Mouse (Mus musculus): ENCODE measurements at regions not wholly inside any gene's neighbourhood (a gene's known extent, or its start where the extent isn't known, plus 50 kb on each side); places are given as distances from the start of the nearest gene placed in this dataset.

DNA sequence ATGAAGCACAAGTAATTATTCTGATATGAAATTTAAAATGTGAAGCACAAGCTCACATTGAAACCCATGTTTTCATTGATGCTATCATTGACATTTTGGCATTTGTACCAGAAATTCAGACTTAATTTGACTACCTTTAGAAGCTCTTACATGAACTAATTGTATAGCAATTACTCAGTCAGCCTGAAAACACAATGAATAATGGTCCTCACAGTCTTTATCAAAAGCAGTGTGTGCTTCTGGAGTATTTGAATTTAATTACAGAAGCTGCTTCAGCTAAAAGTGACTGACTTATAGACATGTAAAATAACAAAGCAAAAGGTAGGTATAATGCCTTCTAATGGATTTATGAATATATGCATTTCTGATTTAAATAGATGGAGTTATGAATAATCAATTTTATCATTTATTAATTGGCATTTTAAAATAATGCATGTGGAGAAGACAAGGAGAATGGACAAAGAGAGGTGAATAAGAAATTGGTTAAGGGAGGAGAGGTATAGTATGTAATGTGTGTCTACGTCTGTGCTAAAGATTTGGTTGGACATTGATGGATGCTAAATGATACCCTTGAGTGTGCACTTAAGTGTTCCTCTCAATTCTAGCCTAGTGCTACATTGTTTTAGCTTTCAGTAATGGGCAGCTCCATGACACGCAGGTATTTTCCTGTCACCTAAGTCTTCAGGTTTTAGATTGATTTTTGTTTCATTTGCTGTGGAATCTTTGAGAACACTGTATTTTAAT lies 803.2 kb upstream of the Frg1 start:
- Histone ChIP-seq H3K4me1 (replicated peaks) (no peaks in the 10 kb centered on the region), H3K4me3 (replicated peaks) (no peak overlapping the region), H3K9me3 (no peaks in the 10 kb centered on the region), H3K9ac (replicated peaks) (no peak overlapping the region), H3K4me2 (replicated peaks) (no peak overlapping the region), H3K27ac (no peak overlapping the region), H3K27me3 (no peaks in the 10 kb centered on the region), H3K36me3 (no peaks in the 10 kb centered on the region)
- ATAC-seq: no peak
- WGBS: 80% methylated on average over 2 of the region's 2 CpGs

DNA sequence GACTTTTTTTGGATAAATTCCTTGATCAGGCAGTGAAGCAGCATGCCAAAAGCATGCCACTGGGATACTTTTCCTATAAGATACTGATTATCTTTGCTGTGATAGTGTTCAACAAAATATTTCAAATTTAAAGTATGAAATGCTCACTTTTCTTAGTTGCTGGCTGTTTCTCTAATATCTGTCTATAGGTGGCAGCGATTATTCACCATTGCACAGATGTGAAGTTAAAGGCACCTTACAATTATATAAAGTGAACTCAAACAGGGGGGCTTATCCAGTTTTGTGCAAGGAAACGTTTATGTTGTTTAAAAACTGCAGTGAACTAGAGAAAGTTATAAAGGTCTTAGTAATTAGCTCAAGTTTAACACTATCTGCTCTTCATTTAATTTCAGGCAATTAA lies 794.1 kb upstream of the Frg1 start:
- no peak overlapping the region for H3K27ac ChIP-seq
- no peaks in the 10 kb centered on the region for H3K9me3 ChIP-seq
- 55% methylated on average over 2 of the region's 2 CpGs for WGBS
- H3K4me3 ChIP-seq (replicated peaks): no peak overlapping the region
- no peak overlapping the region for H3K9ac ChIP-seq (replicated peaks)
- H3K36me3 ChIP-seq: no peaks in the 10 kb centered on the region
- no peak for ATAC-seq
- no peaks in the 10 kb centered on the region for H3K4me1 ChIP-seq (replicated peaks)
- H3K27me3 ChIP-seq: no peaks in the 10 kb centered on the region
- no peak overlapping the region for H3K4me2 ChIP-seq (replicated peaks)

DNA sequence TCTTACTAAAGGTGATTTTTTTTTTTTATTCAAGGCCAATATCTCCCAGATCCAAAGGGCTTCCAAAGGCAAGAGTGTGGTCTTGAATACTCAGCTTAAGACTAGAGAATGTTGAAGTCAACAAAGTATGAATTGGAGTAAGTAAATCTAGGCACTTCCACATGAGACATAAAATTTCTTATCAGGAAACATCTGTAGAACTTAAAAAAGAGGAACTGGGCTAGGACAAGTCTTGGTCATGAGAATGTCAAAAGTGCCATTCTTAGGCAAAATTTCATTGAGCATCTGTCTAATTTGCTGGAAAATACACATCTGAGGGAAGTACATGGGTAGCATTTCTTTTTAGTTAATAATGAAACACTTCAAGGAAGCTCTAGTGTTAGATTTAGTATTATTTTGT lies 793.1 kb upstream of the Frg1 start:
- Histone ChIP-seq H3K27me3 (no peaks in the 10 kb centered on the region), H3K27ac (no peak overlapping the region), H3K4me3 (replicated peaks) (no peak overlapping the region), H3K9me3 (no peaks in the 10 kb centered on the region), H3K9ac (replicated peaks) (no peak overlapping the region), H3K4me1 (replicated peaks) (no peaks in the 10 kb centered on the region), H3K36me3 (no peaks in the 10 kb centered on the region), H3K4me2 (replicated peaks) (no peak overlapping the region)
- ATAC-seq: no peak

DNA sequence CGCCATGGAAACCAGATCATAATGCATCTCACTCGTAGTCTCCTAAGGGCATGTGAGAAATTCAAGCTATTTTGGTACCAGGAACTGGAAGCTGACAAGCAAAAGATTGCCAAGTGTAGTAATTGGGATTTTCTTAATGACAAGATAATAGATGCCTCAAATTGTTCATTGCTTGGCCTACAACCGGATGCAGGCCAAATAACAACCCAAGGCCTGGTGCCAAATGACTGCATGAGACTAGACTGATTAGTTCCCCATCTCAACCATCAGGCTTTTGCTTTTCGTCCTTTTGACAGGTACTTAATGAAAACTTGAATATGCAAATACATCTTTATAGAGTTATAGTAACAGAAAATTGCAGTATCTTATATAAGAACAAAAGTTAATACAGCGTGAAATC lies 780.4 kb upstream of the Frg1 start:
- ATAC-seq: no peak
- Histone ChIP-seq H3K36me3 (no peaks in the 10 kb centered on the region), H3K9ac (replicated peaks) (no peak overlapping the region), H3K4me2 (replicated peaks) (no peak overlapping the region), H3K9me3 (no peaks in the 10 kb centered on the region), H3K27ac (no peak overlapping the region), H3K4me1 (replicated peaks) (no peaks in the 10 kb centered on the region), H3K27me3 (no peaks in the 10 kb centered on the region), H3K4me3 (replicated peaks) (no peak overlapping the region)
- WGBS: 80% methylated on average over 5 of the region's 5 CpGs

DNA sequence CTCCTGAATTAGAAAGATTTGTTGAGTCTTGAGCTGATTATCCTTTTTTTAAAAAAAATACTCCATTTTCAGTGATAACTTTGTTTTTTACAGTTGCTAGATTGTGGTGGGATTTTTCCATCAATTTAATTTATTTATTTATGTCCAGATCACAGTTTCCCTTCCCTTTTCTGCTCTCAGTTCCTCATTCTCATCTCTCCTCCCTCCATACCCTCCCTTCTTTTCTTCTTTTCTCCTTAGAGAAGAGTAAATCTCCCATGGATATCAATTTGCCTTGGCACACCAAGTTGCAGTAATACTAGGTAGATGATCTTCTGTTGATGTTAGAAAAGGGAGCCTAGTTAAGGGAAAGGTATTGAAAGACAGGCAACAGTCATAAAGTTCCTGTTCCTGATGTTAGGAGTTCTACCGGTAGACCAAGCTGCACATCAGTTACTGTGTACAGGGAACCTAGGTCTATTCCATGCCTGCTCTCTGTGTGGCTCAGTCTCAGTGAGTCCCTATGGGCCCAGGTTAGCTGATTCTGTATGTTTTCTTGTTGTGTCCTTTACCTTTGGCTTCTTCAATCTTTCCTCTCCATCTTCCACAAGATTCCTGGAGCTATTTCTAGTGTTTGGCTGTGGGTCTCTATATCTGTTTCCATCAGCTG lies 777.2 kb upstream of the Frg1 start:
- Histone ChIP-seq H3K27me3 (no peaks in the 10 kb centered on the region), H3K9ac (replicated peaks) (no peak overlapping the region), H3K36me3 (no peaks in the 10 kb centered on the region), H3K27ac (no peak overlapping the region), H3K9me3 (no peaks in the 10 kb centered on the region), H3K4me1 (replicated peaks) (no peaks in the 10 kb centered on the region), H3K4me2 (replicated peaks) (no peak overlapping the region), H3K4me3 (replicated peaks) (no peak overlapping the region)
- ATAC-seq: no peak
- 97% methylated on average over 1 of the region's 1 CpGs for WGBS

DNA sequence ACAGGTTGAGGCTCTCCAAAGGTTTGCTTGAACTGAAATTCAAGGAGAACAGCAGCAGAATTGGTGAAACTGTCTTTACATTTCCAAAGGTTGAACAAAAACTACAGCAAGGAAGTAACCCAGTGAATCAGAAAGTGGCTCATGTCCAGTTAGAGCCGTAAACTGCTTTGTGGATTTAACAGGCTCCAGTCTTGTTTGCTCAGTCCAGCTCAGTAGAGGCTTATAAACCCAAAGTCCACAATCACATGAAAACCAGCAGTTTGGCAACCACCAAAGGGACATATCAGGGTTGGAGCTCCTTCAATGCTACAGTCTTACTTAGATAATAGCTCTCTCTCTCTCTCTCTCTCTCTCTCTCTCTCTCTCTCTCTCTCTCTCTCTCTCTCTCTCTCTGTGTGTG lies 770.2 kb upstream of the Frg1 start:
- H3K36me3 ChIP-seq: no peaks in the 10 kb centered on the region
- no peak overlapping the region for H3K4me3 ChIP-seq (replicated peaks)
- no peaks in the 10 kb centered on the region for H3K27me3 ChIP-seq
- H3K9ac ChIP-seq (replicated peaks): no peak overlapping the region
- no peaks in the 10 kb centered on the region for H3K4me1 ChIP-seq (replicated peaks)
- WGBS: 87% methylated on average over 1 of the region's 1 CpGs
- ATAC-seq: no peak
- no peak overlapping the region for H3K27ac ChIP-seq
- H3K4me2 ChIP-seq (replicated peaks): no peak overlapping the region
- H3K9me3 ChIP-seq: no peaks in the 10 kb centered on the region

DNA sequence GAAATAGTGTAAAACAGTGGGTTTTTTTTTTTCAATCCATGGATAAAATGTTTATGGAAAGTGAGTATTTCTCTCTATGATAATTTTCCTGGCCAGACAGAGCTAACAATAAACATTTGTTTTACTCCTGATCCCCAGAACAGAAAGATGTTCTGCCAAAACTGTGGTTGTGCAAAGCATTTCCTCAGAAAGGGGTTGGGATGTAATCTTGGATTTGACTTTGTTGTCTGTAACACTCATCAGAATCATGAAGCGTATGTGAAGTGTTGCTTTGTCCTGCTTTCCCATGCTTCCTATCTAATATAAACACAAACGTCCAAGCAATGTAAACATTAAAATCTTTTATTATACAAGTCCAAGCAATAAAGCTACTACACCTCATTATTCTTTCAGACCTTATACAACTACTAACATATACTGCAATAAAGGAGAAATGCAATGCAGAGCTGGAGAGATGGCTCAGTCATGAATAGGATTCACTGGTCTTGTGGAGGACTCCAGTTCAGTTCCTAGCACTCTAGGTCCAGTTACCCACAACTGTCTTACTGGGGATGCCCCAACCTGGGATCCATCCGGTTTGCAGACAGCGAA lies 766.5 kb upstream of the Frg1 start:
- Histone ChIP-seq H3K9ac (replicated peaks) (no peak overlapping the region), H3K36me3 (no peaks in the 10 kb centered on the region), H3K4me3 (replicated peaks) (no peak overlapping the region), H3K4me1 (replicated peaks) (no peaks in the 10 kb centered on the region), H3K9me3 (no peaks in the 10 kb centered on the region), H3K27ac (no peak overlapping the region), H3K4me2 (replicated peaks) (no peak overlapping the region), H3K27me3 (no peaks in the 10 kb centered on the region)
- 90% methylated on average over 4 of the region's 4 CpGs for WGBS
- ATAC-seq: no peak

DNA sequence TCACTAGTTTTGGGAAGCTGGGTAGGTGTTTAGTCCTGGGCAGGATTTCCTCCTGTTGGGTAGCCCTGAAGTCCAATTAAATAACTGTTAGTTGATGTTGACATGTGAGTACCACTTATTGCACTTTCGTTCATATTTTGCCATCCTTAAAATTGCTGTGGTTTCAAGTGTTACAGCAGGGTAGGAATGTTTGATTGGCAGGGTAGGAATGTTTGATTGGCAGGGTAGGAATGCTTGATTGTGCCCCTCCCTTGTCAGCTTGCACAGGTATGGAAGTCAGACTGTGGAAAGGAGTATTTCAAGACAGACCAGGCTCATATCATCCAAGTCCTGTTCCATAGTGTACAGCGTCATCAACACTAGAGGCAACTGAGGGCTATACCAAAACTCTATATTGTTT lies 745.6 kb upstream of the Frg1 start:
- Histone ChIP-seq H3K9me3 (no peaks in the 10 kb centered on the region), H3K4me1 (replicated peaks) (no peaks in the 10 kb centered on the region), H3K27me3 (no peaks in the 10 kb centered on the region), H3K9ac (replicated peaks) (no peak overlapping the region), H3K36me3 (no peaks in the 10 kb centered on the region), H3K4me2 (replicated peaks) (no peak overlapping the region), H3K4me3 (replicated peaks) (no peak overlapping the region), H3K27ac (no peak overlapping the region)
- no peak for ATAC-seq
- 88% methylated on average over 2 of the region's 2 CpGs for WGBS

DNA sequence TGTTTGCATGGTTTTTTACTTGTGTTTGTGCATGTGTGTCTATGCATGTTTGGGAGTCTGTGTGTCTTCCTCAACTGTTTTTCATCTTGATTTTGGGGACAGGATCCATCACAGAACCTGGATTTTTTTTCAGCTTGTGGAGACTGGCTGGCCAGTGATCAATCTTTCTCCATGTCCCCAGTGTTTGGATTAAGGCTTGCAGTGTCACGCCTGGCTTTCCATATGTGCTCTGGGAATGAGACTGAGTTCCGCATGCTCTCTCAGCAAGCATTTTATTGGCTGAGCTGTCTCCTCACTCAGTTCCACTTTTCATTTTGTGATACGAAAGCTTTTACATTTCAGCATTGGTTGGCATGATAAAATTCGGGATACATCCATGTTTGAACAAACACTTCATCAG lies 740.1 kb upstream of the Frg1 start:
- Histone ChIP-seq H3K4me2 (replicated peaks) (no peak overlapping the region), H3K4me1 (replicated peaks) (no peaks in the 10 kb centered on the region), H3K9ac (replicated peaks) (no peak overlapping the region), H3K4me3 (replicated peaks) (no peak overlapping the region), H3K9me3 (no peaks in the 10 kb centered on the region), H3K27me3 (no peaks in the 10 kb centered on the region), H3K36me3 (no peaks in the 10 kb centered on the region), H3K27ac (no peak overlapping the region)
- 83% methylated on average over 4 of the region's 4 CpGs for WGBS
- ATAC-seq: no peak

DNA sequence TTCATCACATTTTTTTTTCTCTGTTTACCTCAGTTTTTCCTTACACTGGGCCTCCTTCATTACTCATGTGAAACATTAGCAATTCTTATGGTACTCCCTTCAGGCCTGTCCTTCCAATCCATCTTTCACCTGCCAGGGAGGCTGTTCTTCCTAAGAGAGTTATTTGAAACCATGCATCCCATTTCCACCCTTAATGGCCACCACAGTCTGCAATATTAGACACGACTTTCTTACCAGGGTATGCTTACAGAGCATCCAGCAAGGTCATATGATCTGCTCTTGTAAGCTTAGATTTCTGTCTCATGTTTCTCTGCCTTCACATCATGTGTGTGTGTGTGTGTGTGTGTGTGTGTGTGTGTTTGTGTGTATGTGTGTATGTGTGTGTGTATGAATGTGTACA lies 739.7 kb upstream of the Frg1 start:
- no peak for ATAC-seq
- Histone ChIP-seq H3K27me3 (no peaks in the 10 kb centered on the region), H3K4me3 (replicated peaks) (no peak overlapping the region), H3K4me2 (replicated peaks) (no peak overlapping the region), H3K27ac (no peak overlapping the region), H3K9me3 (no peaks in the 10 kb centered on the region), H3K4me1 (replicated peaks) (no peaks in the 10 kb centered on the region), H3K9ac (replicated peaks) (no peak overlapping the region), H3K36me3 (no peaks in the 10 kb centered on the region)
- WGBS: 74% methylated on average over 1 of the region's 1 CpGs

DNA sequence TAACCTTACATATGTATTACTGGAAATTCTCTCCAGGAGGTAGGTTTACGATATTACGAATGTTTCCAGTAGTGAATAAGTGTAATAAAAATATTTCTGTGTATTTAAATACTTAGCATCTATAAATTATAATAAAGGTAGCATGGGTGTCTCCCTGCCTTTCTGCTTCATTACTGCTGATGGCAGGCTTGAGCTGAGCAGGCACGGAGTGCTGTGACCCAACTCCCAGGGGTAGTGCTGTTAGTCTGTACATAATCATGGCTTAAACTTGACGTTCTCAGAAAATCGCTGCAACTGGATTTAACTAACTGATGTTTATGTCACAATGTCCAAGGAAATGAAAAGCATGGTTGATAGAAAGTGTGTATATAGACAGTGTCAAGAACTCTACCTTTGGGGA lies 727.8 kb upstream of the Frg1 start:
- WGBS: 82% methylated on average over 5 of the region's 5 CpGs
- no peaks in the 10 kb centered on the region for H3K36me3 ChIP-seq
- no peak overlapping the region for H3K4me2 ChIP-seq (replicated peaks)
- H3K27me3 ChIP-seq: no peaks in the 10 kb centered on the region
- H3K27ac ChIP-seq: no peak overlapping the region
- no peak overlapping the region for H3K4me3 ChIP-seq (replicated peaks)
- H3K4me1 ChIP-seq (replicated peaks): no peaks in the 10 kb centered on the region
- H3K9ac ChIP-seq (replicated peaks): no peak overlapping the region
- no peaks in the 10 kb centered on the region for H3K9me3 ChIP-seq
- ATAC-seq: no peak

DNA sequence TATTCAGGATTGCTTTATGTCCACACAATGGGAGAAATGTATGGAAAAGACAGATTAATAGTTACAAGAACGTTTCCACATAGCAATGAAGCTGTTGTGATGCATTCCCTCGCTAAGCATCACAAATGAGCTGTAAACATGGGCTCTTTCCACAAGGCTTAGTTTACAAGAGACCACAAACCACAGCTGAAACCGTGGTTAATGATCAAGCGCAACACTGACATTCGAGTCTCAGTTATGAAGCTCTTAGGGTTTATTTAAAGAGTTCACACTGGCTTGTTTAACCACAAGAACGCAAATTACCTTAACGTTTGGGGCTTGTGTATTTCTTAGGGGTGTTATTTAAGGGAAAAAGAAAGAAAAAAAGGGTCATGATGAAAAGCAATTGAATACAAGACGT lies 727.3 kb upstream of the Frg1 start:
- Histone ChIP-seq H3K4me3 (replicated peaks) (no peak overlapping the region), H3K27me3 (no peaks in the 10 kb centered on the region)

DNA sequence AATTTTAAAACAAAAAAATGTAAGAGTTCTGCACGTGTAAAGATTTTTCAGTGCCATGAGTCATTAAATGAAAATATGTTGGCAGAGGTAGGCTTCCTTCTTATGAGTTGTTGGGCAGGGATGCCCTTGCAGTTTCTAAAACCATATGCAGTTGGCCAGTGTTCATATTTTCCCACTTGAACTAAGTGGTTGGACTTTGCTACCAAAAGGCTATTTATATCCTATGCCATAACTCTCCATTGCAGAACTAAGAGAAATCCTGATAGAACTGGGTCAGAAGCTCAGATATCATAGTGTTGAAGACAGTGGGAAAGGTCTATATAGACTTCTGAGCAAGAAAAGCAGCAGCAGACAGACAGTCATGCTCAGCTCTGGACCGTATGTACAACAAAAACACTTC lies 690.7 kb upstream of the Frg1 start:
- WGBS: 85% methylated on average over 2 of the region's 2 CpGs
- H3K9me3 ChIP-seq: no peaks in the 10 kb centered on the region
- no peaks in the 10 kb centered on the region for H3K27me3 ChIP-seq
- H3K36me3 ChIP-seq: no peaks in the 10 kb centered on the region
- H3K27ac ChIP-seq: no peak overlapping the region
- H3K4me1 ChIP-seq (replicated peaks): no peaks in the 10 kb centered on the region
- no peak for ATAC-seq
- H3K4me3 ChIP-seq (replicated peaks): no peak overlapping the region
- H3K4me2 ChIP-seq (replicated peaks): no peak overlapping the region
- no peak overlapping the region for H3K9ac ChIP-seq (replicated peaks)

More for the DNA sequence above, 727.3 kb upstream of the Frg1 start:
- Histone ChIP-seq H3K27ac (no peak overlapping the region), H3K4me2 (replicated peaks) (no peak overlapping the region), H3K4me1 (replicated peaks) (no peaks in the 10 kb centered on the region), H3K9me3 (no peaks in the 10 kb centered on the region), H3K9ac (replicated peaks) (no peak overlapping the region), H3K36me3 (no peaks in the 10 kb centered on the region)
- 79% methylated on average over 8 of the region's 8 CpGs for WGBS
- no peak for ATAC-seq

Measured in midbrain, embryonic 13.5 days (tissue).